Mouse (Mus musculus): ENCODE results near the gene Hadh. TPM values are rescaled to one million over a fixed set of nuclear protein-coding genes. Genes with fewer than 3 reads are reported as not detected.

Hadh gene
- total and polyA plus RNA-seq, 3 experiments, result 42.3 to 73.4 (median 46.9) TPM

- no peak overlapping the region for H3K4me3 ChIP-seq (replicated peaks in 1 of 3; ENCODE audit: low read depth in 2 of 3, low read length in 2 of 3, poor library complexity in 1 of 3)
- TF ChIP-seq BHLHE40 (IDR thresholded peaks at IDR 0.05; ENCODE audit: low read depth, low read length), result no peak
- TF ChIP-seq IRF4 (IDR thresholded peaks at IDR 0.05; ENCODE audit: low read depth, low read length), result no peak
- TF ChIP-seq SIN3A (IDR thresholded peaks at IDR 0.05; ENCODE audit: low read length), result no peak
- TF ChIP-seq POLR2A (IDR thresholded peaks at IDR 0.05; ENCODE audit: low read depth, low read length), result no peak
- no peak for TF ChIP-seq TBP (conservative IDR thresholded peaks at IDR 0.05; ENCODE audit: low read depth, low read length)
- no peak for TF ChIP-seq TCF12 (IDR thresholded peaks at IDR 0.05; ENCODE audit: low read depth, low read length)
- no peak for TF ChIP-seq JUND (conservative IDR thresholded peaks at IDR 0.05; ENCODE audit: low read depth, low read length)
- TF ChIP-seq RCOR1 (conservative IDR thresholded peaks at IDR 0.05; ENCODE audit: low read depth, low read length), result no peak
- no peak for TF ChIP-seq ZMIZ1 (IDR thresholded peaks at IDR 0.05; ENCODE audit: low read depth, low read length)
- TF ChIP-seq PAX5 (IDR thresholded peaks at IDR 0.05; ENCODE audit: low read length), result no peak
- no peak for TF ChIP-seq MXI1 (IDR thresholded peaks at IDR 0.05; ENCODE audit: low read depth, low read length)
- no peak for TF ChIP-seq JUN (IDR thresholded peaks at IDR 0.05; ENCODE audit: insufficient read depth, low read depth, low read length)
- H3K36me3 ChIP-seq (replicated peaks in 1 of 2; ENCODE audit: control insufficient read depth in 1 of 2, insufficient read depth in 1 of 2, low read length in 1 of 2), result peaks cover 3 to 48% of the 10 kb centered on the region in 2 experiments
- DNase-seq (ENCODE audit: extremely low read depth), result no peak
- H3K4me1 ChIP-seq (ENCODE audit: control insufficient read depth in 1 of 2, insufficient read depth in 2 of 2), result peaks cover 4 to 55% of the 10 kb centered on the region in 2 experiments; a peak in 2 of 4 replicates
- no peak overlapping the region for H3K4me2 ChIP-seq (ENCODE audit: insufficient read depth, low read depth, poor library complexity, severe bottlenecking)
- no peaks in the 10 kb centered on the region for H3K79me2 ChIP-seq (replicated peaks; ENCODE audit: control insufficient read depth, extremely low read depth, insufficient read depth, poor library complexity, severe bottlenecking)
- H3K9ac ChIP-seq (ENCODE audit: insufficient read depth, low read depth), result no peak overlapping the region
- no peak overlapping the region for H3K27ac ChIP-seq (ENCODE audit: insufficient read depth, low read depth)
- peaks cover 3% of the 10 kb centered on the region for H3K9me3 ChIP-seq (replicated peaks; ENCODE audit: low read length)
- in situ Hi-C loops (cut with MboI; ENCODE audit: low pct_ligation_motif_present, low pct_unique_long_range_greater_than_20kb, low sequenced_read_pairs), result no loop called here
- dilution Hi-C loops (cut with MboI; ENCODE audit: extremely low pct_ligation_motif_present, extremely low pct_unique_long_range_greater_than_20kb, low sequenced_read_pairs), result no loop called here
- no peaks in the 10 kb centered on the region for H3K27me3 ChIP-seq (replicated peaks)
Measured at GRCm38 (mm10) chr3:131250978-131251377, 20.9 kb downstream of the Hadh start.

GRCm38 (mm10) chr3:131250283-131250682 is 21.6 kb downstream of the Hadh start:
- H3K79me2 ChIP-seq (replicated peaks; ENCODE audit: control insufficient read depth, extremely low read depth, insufficient read depth, poor library complexity, severe bottlenecking), result no peaks in the 10 kb centered on the region
- H3K4me1 ChIP-seq (ENCODE audit: control insufficient read depth in 1 of 2, insufficient read depth in 2 of 2), result peaks cover 4 to 62% of the 10 kb centered on the region in 2 experiments; a peak in 2 of 4 replicates
- no peaks in the 10 kb centered on the region for H3K27me3 ChIP-seq (replicated peaks)
- peaks cover 3% of the 10 kb centered on the region for H3K9me3 ChIP-seq (replicated peaks; ENCODE audit: low read length)
- dilution Hi-C loops (cut with MboI; ENCODE audit: extremely low pct_ligation_motif_present, extremely low pct_unique_long_range_greater_than_20kb, low sequenced_read_pairs), result no loop called here
- no peak overlapping the region for H3K4me3 ChIP-seq (replicated peaks in 1 of 3; ENCODE audit: low read depth in 2 of 3, low read length in 2 of 3, poor library complexity in 1 of 3)
- no peak for TF ChIP-seq CTCF (conservative IDR thresholded peaks at IDR 0.05 in 1 of 2, IDR thresholded peaks at IDR 0.05 in 1 of 2; ENCODE audit: low read depth in 2 of 2, low read length in 2 of 2)
- peak; percentile 60 for TF ChIP-seq ZNF384 (IDR thresholded peaks at IDR 0.05; ENCODE audit: low read depth, low read length)
- no peak for TF ChIP-seq TCF12 (IDR thresholded peaks at IDR 0.05; ENCODE audit: low read depth, low read length)
- 0 out of 2 replicates have a peak, but pooled peaks have one; percentile 13 for TF ChIP-seq IRF4 (IDR thresholded peaks at IDR 0.05; ENCODE audit: low read depth, low read length)
- in situ Hi-C loops (cut with MboI; ENCODE audit: low pct_ligation_motif_present, low pct_unique_long_range_greater_than_20kb, low sequenced_read_pairs), result no loop called here
- H3K4me2 ChIP-seq (ENCODE audit: insufficient read depth, low read depth, poor library complexity, severe bottlenecking), result no peak overlapping the region
- DNase-seq (ENCODE audit: extremely low read depth), result peak; percentile 37
- H3K27ac ChIP-seq (ENCODE audit: insufficient read depth, low read depth), result no peak overlapping the region
- no peak overlapping the region for H3K9ac ChIP-seq (ENCODE audit: insufficient read depth, low read depth)
- peaks cover 3 to 47% of the 10 kb centered on the region in 2 experiments for H3K36me3 ChIP-seq (replicated peaks in 1 of 2; ENCODE audit: control insufficient read depth in 1 of 2, insufficient read depth in 1 of 2, low read length in 1 of 2)

- peaks cover 3 to 52% of the 10 kb centered on the region in 2 experiments for H3K36me3 ChIP-seq (replicated peaks in 1 of 2; ENCODE audit: control insufficient read depth in 1 of 2, insufficient read depth in 1 of 2, low read length in 1 of 2)
Measured at GRCm38 (mm10) chr3:131248444-131248843, 23.5 kb downstream of the Hadh start.

More at GRCm38 (mm10) chr3:131248444-131248843, 23.5 kb downstream of the Hadh start:
- in situ Hi-C loops (cut with MboI; ENCODE audit: low pct_ligation_motif_present, low pct_unique_long_range_greater_than_20kb, low sequenced_read_pairs), result loop anchor here (10.0 kb wide), 1 partner anchor 514 kb away; the partner anchor contains the start of gene Rpl34
- Histone ChIP-seq H3K4me2 (ENCODE audit: insufficient read depth, low read depth, poor library complexity, severe bottlenecking) (no peak overlapping the region), H3K9ac (ENCODE audit: insufficient read depth, low read depth) (no peak overlapping the region), H3K4me1 (ENCODE audit: control insufficient read depth in 1 of 2, insufficient read depth in 2 of 2) (peaks cover 4 to 66% of the 10 kb centered on the region in 2 experiments; a peak in 2 of 4 replicates), H3K79me2 (replicated peaks; ENCODE audit: control insufficient read depth, extremely low read depth, insufficient read depth, poor library complexity, severe bottlenecking) (no peaks in the 10 kb centered on the region), H3K27ac (ENCODE audit: insufficient read depth, low read depth) (no peak overlapping the region), H3K27me3 (replicated peaks) (no peaks in the 10 kb centered on the region), H3K9me3 (replicated peaks; ENCODE audit: low read length) (no peaks in the 10 kb centered on the region), H3K4me3 (replicated peaks in 1 of 3; ENCODE audit: low read depth in 2 of 3, low read length in 2 of 3, poor library complexity in 1 of 3) (no peak overlapping the region)
- dilution Hi-C loops (cut with MboI; ENCODE audit: extremely low pct_ligation_motif_present, extremely low pct_unique_long_range_greater_than_20kb, low sequenced_read_pairs), result no loop called here
- TF ChIP-seq MEF2A (IDR thresholded peaks at IDR 0.05; ENCODE audit: borderline replicate concordance, low read depth, low read length), result peak; percentile 20; the same call in 1 of the 2 replicates
- TF ChIP-seq MXI1 (IDR thresholded peaks at IDR 0.05; ENCODE audit: low read depth, low read length), result peak; percentile 27; the same call in 1 of the 2 replicates
- peak; percentile 4; the same call in 1 of the 2 replicates for TF ChIP-seq IRF4 (IDR thresholded peaks at IDR 0.05; ENCODE audit: low read depth, low read length)
- peak; percentile 61; the same call in 1 of the 2 replicates for TF ChIP-seq MAFK (IDR thresholded peaks at IDR 0.05; ENCODE audit: insufficient replicate concordance, low read length)
- no peak for TF ChIP-seq JUND (conservative IDR thresholded peaks at IDR 0.05; ENCODE audit: low read depth, low read length)
- no peak for TF ChIP-seq E2F4 (IDR thresholded peaks at IDR 0.05; ENCODE audit: insufficient replicate concordance, low read depth, low read length)
- TF ChIP-seq ZNF384 (IDR thresholded peaks at IDR 0.05; ENCODE audit: low read depth, low read length), result 0 out of 2 replicates have a peak, but pooled peaks have one; percentile 40
- peak; percentile 75 for DNase-seq (ENCODE audit: extremely low read depth)

All from CH12.LX (cell line).